Mouse (Mus musculus) G1E (cell line): ENCODE results near the gene Hrh1.
"Not testable (repeated sequence)": the region's sequence is repeated elsewhere in the genome, so short reads cannot be mapped to it uniquely, and the experiment has no call there.

ENCODE experiments used
- CTCF ChIP-seq: IDR thresholded peaks from 2 replicates; pipeline ENCODE4 v1.5.1; 2012; ENCODE audit warnings: low read depth, low read length, inconsistent platforms, mixed read lengths
- GATA1 ChIP-seq: IDR thresholded peaks from 2 replicates; pipeline ENCODE4 v1.6.1; 2012; ENCODE audit warnings: borderline replicate concordance, low read length, inconsistent platforms, mixed read lengths
- GATA2 ChIP-seq: IDR thresholded peaks from 2 replicates; pipeline ENCODE4 v1.6.1; 2012; ENCODE audit warnings: low read depth, low read length, inconsistent platforms, borderline replicate concordance
- POLR2AphosphoS5 ChIP-seq: IDR thresholded peaks from 2 replicates; pipeline ENCODE4 v1.6.1; 2012; ENCODE audit warnings: low read depth, low read length, inconsistent platforms; ENCODE audit not compliant: insufficient replicate concordance
- TAL1 ChIP-seq: conservative IDR thresholded peaks from 2 replicates; pipeline ENCODE4 v1.6.1; 2012; ENCODE audit warnings: low read depth, low read length, inconsistent platforms, mixed read lengths

DNA sequence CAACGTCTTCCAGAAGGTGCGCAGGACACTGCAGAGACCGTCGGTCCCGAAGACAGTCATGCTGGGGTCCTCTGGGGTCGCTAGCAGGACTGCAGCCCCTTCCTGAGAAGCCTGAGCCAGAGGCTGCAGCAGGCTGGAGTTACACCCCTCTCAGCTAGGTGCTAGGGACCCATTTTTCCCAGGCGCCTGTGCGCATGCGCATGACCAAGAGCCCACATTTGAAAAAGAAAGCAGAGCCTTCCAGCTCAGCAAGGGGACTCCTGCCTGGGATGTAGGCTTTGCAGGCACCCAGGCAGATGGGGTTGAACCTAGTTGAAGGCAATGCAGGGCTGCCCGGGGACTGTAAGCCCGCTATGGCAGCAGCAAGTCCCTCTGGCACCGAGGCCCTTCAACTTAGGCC is 97.3 kb downstream of the Hrh1 start:
- TF ChIP-seq GATA1, CTCF, POLR2AphosphoS5, TAL1, GATA2: not testable (repeated sequence)
